In the genomic region with DNA sequence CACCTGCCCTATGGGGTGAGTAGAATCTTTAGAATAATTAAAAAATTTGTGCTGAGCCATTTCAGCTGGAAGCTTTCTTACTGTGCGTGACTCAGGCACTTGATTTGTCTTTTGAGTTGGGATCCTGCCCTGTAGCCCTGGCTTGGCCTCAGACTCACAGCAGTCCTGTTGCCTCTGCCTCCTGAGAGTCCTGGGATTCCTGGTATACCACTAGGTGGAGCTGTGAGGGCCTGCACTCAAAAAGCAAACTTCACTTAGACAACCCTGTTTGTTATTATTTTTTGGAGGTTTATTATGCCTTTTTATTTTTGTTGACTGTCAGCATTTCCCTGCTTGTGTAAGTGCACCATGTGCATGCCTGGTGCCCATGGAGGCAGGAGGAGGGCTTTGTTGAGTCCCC, we compare ENCODE assay signal across 8 mouse cellular contexts. TPM values are rescaled to one million over a fixed set of nuclear protein-coding genes. Genes with fewer than 3 reads are reported as not detected.
A peak's percentile ranks its signal among the peaks of the same experiment; 100 is the strongest.
DNase-seq lines count a peak whose midpoint lies in the region; ATAC-seq and TF ChIP-seq lines count a peak whose summit lies in the region.

No protein-coding gene starts in this region.

- 41% methylated on average over 1 of the region's 1 CpGs for WGBS in heart, adult 2 months
- 74% methylated on average over 1 of the region's 1 CpGs for WGBS in stomach, postnatal 0 days

- H3K27me3 ChIP-seq in heart, adult 2 months (ENCODE audit: control insufficient read depth, insufficient read depth, low read length) = no peaks in the 10 kb centered on the region
- H3K27me3 ChIP-seq in stomach, postnatal 0 days (ENCODE audit: control insufficient read depth, insufficient read depth, low read length) = no peaks in the 10 kb centered on the region

- no peak for TF ChIP-seq EP300 in heart, adult 2 months (IDR thresholded peaks at IDR 0.05; ENCODE audit: insufficient read depth, low read depth, low read length)
- TF ChIP-seq EP300 in stomach, postnatal 0 days (optimal IDR thresholded peaks at IDR 0.05) = no peak

- H3K9ac ChIP-seq in heart, adult 2 months (ENCODE audit: low read depth, low read length) = no peak overlapping the region
- no peak overlapping the region for H3K9ac ChIP-seq in stomach, postnatal 0 days (ENCODE audit: low read length)

- no peaks in the 10 kb centered on the region for H3K9me3 ChIP-seq in stomach, postnatal 0 days (ENCODE audit: control insufficient read depth, low read length)

- no peaks in the 10 kb centered on the region for H3K79me2 ChIP-seq in heart, adult 2 months (replicated peaks; ENCODE audit: control insufficient read depth, insufficient read depth, low read length)

- TF ChIP-seq POLR2A in heart, adult 2 months (IDR thresholded peaks at IDR 0.05; ENCODE audit: insufficient read depth, low read depth, low read length) = no peak

- H3K4me3 ChIP-seq in heart, adult 2 months = no peak overlapping the region
- no peak overlapping the region for H3K4me3 ChIP-seq in stomach, postnatal 0 days (ENCODE audit: low read depth, low read length)

- DNase-seq in heart, adult 2 months = no peak
- no peak for DNase-seq in heart, adult 11 months
- peak; percentile 26 for DNase-seq in urinary bladder, postnatal 25 days (ENCODE audit: low spot score)
- no peak for DNase-seq in urinary bladder, postnatal 36 days (ENCODE audit: low spot score in 2 of 2)
- peak; percentile 33 for DNase-seq in stomach, postnatal 0 days (ENCODE audit: low spot score)
- no peak for DNase-seq in ovary, adult 18-20 months (ENCODE audit: low spot score)

- peak; percentile 57; the same call in 1 of the 2 replicates for ATAC-seq in erythroblast, adult 5-6 weeks (replicated peaks; ENCODE audit: low FRiP score, poor library complexity, severe bottlenecking)
- no peak for ATAC-seq in stomach, postnatal 0 days (ENCODE audit: low FRiP score, low TSS enrichment)
- no peak for ATAC-seq in frontal cortex, adult (ENCODE audit: low TSS enrichment)

- H3K36me3 ChIP-seq in heart, adult 2 months (ENCODE audit: control insufficient read depth, insufficient read depth, low read length) = no peaks in the 10 kb centered on the region
- H3K36me3 ChIP-seq in stomach, postnatal 0 days (ENCODE audit: control insufficient read depth, insufficient read depth, low read length) = peaks cover 13% of the 10 kb centered on the region; the same call in 1 of the 2 replicates

- TF ChIP-seq CTCF in heart, adult 2 months (IDR thresholded peaks at IDR 0.05) = peak; percentile 79
- peak; percentile 75 for TF ChIP-seq CTCF in stomach, postnatal 0 days (IDR thresholded peaks at IDR 0.05; ENCODE audit: low read depth)

- H3K27ac ChIP-seq in heart, adult 2 months = no peak overlapping the region
- no peak overlapping the region for H3K27ac ChIP-seq in stomach, postnatal 0 days (replicated peaks)

- intact Hi-C loops in heart, adult 2 months (cut with DNase I) = no loop called here

- no peaks in the 10 kb centered on the region for H3K4me1 ChIP-seq in heart, adult 2 months (ENCODE audit: control insufficient read depth, insufficient read depth, low read length)
- no peaks in the 10 kb centered on the region for H3K4me1 ChIP-seq in stomach, postnatal 0 days (replicated peaks; ENCODE audit: control insufficient read depth, insufficient read depth)

- H3K4me2 ChIP-seq in stomach, postnatal 0 days (replicated peaks; ENCODE audit: low read depth) = no peak overlapping the region

RNA-seq across cellular contexts. Expression of a gene that starts 11.9 kb away (rescaled TPM):
- 1 to 10 TPM; 7.0 to 9.8 TPM for total RNA-seq in heart, adult 2 months (2021)
- 5.1 and 5.7 TPM in 2 replicates for polyA plus RNA-seq in heart, adult 2 months (2012; rRNA removed)
- 2.9 and 5.6 TPM in 2 replicates for total RNA-seq in erythroblast, adult 5-6 weeks (2015; ENCODE audit: low replicate concordance)
- 9.2 and 9.8 TPM in 2 replicates for total RNA-seq in erythroblast, adult 5-6 weeks (2017; ENCODE audit: low replicate concordance)
- polyA plus RNA-seq in stomach, postnatal 0 days (2015; fragmentation: Nextera tagmentation; extraction: Ambion mirVana) = 12.6 and 13.8 TPM in 2 replicates

RNA-seq across cellular contexts. Expression of a gene that starts 12.0 kb away (rescaled TPM):
- total RNA-seq in heart, adult 2 months (2021) = 10 to 100 TPM; 45.8 to 48.7 TPM
- polyA plus RNA-seq in heart, adult 2 months (2012; rRNA removed) = 22.0 and 25.4 TPM in 2 replicates
- 16.7 and 22.1 TPM in 2 replicates for total RNA-seq in erythroblast, adult 5-6 weeks (2015; ENCODE audit: low replicate concordance)
- total RNA-seq in erythroblast, adult 5-6 weeks (2017; ENCODE audit: low replicate concordance) = 46.2 and 73.7 TPM in 2 replicates
- 72.0 and 76.2 TPM in 2 replicates for polyA plus RNA-seq in stomach, postnatal 0 days (2015; fragmentation: Nextera tagmentation; extraction: Ambion mirVana)

RNA-seq across cellular contexts. Expression of a gene that starts 50.4 kb away (rescaled TPM):
- 10 to 100 TPM; 35.7 to 46.1 TPM for total RNA-seq in heart, adult 2 months (2021)
- 20.8 and 26.1 TPM in 2 replicates for polyA plus RNA-seq in heart, adult 2 months (2012; rRNA removed)
- 11.1 and 21.5 TPM in 2 replicates for total RNA-seq in erythroblast, adult 5-6 weeks (2015; ENCODE audit: low replicate concordance)
- 16.0 and 24.9 TPM in 2 replicates for total RNA-seq in erythroblast, adult 5-6 weeks (2017; ENCODE audit: low replicate concordance)
- 33.2 and 34.4 TPM in 2 replicates for polyA plus RNA-seq in stomach, postnatal 0 days (2015; fragmentation: Nextera tagmentation; extraction: Ambion mirVana)

Comparison
In these comparisons a context has a peak if more than half of its experiments do, and no peak if none do; other contexts are left out.
1. DNase-seq: peak in urinary bladder, postnatal 25 days (single experiment) and stomach, postnatal 0 days (single experiment); none in heart, adult 2 months (0 of 2), heart, adult 11 months (single experiment), urinary bladder, postnatal 36 days (0 of 2) and ovary, adult 18-20 months (single experiment).